Mouse (Mus musculus) heart, postnatal 0 days (tissue): ENCODE results near the gene Kpna2.

Source experiments
- CTCF ChIP-seq: IDR thresholded peaks from 2 replicates; pipeline ENCODE4 v1.5.1; 2016; ENCODE audit warnings: antibody characterized with exemption, control low read depth, low read depth
- EP300 ChIP-seq: IDR thresholded peaks from 2 replicates; pipeline ENCODE4 v1.6.1; 2016; ENCODE audit warnings: antibody characterized with exemption, low read depth

GRCm38 (mm10) chr11:106954116-106954515, 45.2 kb downstream of the Kpna2 start:
- TF ChIP-seq EP300 (no peak), CTCF (no peak)
